Mouse (Mus musculus) gastrocnemius, postnatal 25 days (tissue): ENCODE data around the gene Cacng7. TPM values are rescaled to one million over a fixed set of nuclear protein-coding genes. Genes with fewer than 3 reads are reported as not detected.

Experiments
- DNase-seq: peaks from one replicate; pipeline ENCODE4 v3.0.0; 2022
- total RNA-seq, 2 experiments: library from RNA; stranded (reverse); gene quantifications; 1 replicate in 1 of 2; 2 replicates in 1 of 2; pipeline ENCODE4 v1.2.3; 2021

Cacng7 gene
- total RNA-seq, 2 experiments from 2014 or later: 6.7 to 7.7 TPM

GRCm38 (mm10) chr7:3345301-3345700 lies 12.5 kb downstream of the Cacng7 start:
- DNase-seq: no peak

DNA sequence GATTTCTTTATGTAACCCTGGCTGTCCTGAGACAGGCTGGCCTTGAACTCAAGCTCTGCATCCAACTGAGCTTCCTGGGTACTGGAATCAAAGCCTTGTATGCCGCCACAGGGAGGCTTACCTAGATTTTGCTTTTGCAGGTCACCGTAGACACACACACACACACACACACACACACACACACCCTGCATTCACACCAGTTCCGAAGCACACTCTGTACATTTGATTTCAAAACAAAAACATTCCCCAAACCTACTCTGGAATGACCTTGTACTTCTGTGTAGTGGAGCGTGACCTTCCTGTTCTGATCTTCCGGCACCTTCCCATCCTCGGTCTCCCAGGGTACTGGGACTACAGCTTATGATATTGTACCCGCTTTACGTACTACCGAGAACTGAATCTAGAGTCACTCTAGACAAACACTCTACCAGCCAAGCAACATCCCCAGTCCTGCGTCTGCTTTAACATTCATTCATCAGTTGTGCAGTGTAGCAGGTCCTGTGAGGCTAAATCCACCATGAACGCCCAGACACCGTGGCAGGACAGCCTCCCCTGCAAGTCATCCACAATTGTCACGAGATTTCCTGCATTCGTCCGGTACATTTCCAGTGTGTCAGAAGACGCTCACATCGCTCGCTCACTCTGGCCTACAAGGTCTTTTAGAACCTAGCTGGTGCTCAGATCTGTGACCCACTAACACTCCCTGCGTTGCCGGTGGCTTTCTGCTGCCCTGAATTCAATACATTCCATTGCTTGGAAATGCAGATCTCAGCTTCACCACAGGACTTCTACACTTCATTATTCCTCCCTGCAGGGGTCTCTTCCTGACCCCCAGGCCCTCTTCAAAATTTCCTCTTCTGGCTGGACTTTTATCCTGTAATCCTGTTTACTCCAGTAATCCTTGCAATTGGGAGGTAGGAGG lies 14.9 kb downstream of the Cacng7 start:
- DNase-seq: no peak

DNA sequence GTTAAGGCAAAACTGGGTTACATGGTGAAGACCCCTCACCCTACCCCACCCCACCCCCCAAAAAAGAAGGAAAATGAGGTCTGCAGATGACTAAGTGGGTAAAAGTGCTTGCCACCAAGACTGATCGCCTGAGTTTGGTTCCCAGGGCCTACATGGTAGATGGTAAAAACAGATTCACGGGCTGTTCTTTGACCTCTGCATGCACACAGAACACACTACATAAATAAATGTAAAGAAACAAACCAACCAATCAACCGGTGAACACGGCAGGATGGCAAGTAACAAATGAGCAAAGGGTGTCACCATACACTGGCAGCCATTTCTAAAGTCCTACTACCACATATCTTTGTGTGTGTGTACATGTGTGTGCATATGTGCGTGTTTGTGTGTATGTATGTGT lies 15.6 kb downstream of the Cacng7 start:
- no peak for DNase-seq

DNA sequence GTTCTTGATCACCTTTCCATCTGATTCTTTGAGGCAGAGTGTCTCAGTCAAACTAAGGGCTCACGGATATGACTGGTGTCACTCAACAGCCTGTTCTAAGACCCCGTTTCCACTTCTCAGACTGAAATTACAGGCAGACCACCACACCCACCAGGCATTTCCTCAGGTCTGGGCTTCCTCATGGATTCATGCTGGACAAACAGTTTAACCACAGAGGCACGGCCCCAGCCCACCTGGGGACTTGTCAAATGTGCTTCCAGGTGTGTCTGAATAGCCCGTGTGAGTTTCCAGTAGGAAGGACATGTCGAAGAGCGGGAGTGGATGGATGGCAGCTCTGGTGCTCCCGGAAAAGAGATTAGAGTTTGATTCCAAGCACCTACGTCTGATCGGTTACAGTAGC lies 17.0 kb downstream of the Cacng7 start:
- no peak for DNase-seq

DNA sequence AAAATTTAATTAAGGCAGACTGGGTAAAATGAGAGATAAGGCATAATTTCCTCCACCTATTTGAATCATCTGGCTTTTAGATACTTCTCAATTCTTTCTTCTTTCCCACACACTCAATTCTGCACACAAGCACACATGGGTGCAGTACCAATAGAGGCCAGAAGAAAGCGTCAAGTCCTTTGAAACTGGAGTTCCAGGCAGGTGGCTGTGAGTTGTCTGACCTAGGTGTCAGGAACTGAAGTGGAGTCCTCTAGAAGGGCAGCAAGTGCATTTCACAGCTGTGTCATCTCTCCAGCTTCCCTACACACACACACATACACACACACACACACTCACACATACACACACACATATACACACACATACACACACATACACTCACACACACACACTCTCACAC lies 18.8 kb downstream of the Cacng7 start:
- DNase-seq: no peak

GRCm38 (mm10) chr7:3354850-3355249 lies 22.1 kb downstream of the Cacng7 start:
- no peak for DNase-seq

- no peak for DNase-seq
These were observed 27.9 kb downstream of the Cacng7 start for GRCm38 (mm10) chr7:3360678-3361077.

GRCm38 (mm10) chr7:3365547-3366279 lies 33.0 kb downstream of the Cacng7 start:
- no peak for DNase-seq

- no peak for DNase-seq
These were observed 34.2 kb downstream of the Cacng7 start for GRCm38 (mm10) chr7:3366705-3367516.

DNA sequence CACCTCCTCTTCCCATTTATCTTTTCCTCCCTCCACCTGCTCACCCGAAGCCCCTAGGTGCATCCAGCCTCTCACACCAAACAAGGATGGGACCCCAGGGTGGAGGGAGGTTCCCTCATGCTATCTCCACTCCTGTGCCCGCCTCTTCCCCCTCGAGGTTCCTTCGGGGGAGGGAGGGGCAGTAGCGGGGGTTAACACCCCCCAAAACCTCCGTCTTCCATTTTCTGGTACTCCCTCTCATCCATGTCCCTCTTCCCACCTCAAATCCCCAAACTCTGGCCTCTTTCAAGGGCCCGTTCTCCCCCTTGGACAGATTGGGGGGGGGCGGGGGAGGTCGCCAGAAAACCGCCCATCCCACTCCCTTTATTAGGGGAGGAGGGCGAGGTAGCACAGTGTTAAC lies 34.8 kb downstream of the Cacng7 start:
- no peak for DNase-seq

DNA sequence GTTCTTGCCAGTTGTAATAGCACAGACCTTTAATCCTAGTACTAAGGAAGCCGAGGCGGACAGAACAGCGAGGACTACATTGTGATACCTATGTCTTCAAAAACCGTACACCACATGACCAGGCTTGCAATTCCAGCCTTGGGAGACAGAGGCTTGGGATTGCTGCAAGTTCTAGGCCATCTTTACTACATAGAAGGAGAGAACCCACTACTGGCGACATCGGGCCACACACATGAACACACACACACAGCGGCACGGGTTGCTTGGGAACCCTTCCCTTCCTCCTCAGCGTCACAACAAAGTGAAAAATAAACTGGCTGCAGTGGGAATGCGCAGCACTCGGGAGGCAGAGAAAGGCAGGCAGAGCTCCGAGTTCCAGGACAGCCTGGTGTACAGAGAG lies 35.6 kb downstream of the Cacng7 start:
- DNase-seq: no peak

DNA sequence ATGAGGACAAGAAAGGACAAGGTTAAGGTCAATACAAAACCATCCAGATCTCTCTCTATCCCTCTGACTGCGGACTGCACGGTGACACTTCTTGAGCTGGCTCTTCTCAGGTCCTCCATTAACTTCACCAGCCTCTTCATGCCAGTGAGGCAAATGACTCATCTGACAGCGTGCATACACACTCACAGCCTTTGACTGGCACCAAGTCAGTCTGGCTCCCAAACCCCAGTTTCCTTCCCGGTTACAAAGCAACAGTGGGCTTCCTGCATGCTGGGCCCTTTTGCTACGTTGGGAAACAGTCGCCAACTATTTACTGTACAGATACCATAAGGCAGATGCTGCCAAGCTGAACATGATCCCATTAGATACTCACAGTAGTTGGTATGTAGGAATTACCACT lies 36.4 kb downstream of the Cacng7 start:
- DNase-seq: no peak

DNA sequence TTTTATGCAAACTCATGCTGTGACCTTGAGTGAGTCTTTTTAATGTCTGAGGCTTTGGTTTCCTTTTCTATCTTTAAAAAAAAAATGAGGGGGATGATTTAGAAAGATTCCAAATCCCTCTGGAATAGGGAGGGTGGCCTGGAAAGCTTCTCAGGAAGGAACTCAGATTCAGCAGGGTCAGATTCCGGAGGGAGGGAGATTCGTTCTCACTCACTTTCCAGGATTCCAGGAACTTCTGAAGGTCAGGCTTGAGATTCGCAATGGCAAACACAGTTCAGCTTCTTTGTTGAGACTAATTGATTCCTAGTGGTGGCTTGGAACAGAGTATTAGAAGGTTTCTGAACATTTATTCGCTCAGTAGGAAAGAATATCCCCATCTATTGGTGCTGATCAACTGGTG lies 37.7 kb downstream of the Cacng7 start:
- DNase-seq: no peak

GRCm38 (mm10) chr7:3372376-3372775 lies 39.6 kb downstream of the Cacng7 start:
- no peak for DNase-seq

DNA sequence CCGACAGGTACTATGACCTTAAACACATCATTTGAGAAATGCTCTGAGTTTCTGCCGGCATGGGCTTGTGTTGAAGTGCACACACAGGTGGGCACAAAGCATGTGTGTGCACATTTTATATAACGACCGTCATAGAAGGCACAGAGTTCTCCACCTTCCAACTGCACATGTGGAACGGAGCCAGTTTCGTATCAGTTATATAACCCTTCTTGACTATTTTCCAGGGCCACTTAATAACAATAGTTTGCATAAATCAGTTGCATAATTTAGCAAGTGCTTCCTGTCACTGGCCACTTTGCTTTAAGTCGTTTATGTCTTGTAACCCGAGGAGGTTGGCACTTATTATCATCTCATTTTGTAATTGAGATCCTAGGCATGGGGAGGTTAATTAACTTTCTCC lies 41.0 kb downstream of the Cacng7 start:
- DNase-seq: no peak

GRCm38 (mm10) chr7:3376831-3377230 lies 44.1 kb downstream of the Cacng7 start:
- DNase-seq: peak; percentile 12

DNA sequence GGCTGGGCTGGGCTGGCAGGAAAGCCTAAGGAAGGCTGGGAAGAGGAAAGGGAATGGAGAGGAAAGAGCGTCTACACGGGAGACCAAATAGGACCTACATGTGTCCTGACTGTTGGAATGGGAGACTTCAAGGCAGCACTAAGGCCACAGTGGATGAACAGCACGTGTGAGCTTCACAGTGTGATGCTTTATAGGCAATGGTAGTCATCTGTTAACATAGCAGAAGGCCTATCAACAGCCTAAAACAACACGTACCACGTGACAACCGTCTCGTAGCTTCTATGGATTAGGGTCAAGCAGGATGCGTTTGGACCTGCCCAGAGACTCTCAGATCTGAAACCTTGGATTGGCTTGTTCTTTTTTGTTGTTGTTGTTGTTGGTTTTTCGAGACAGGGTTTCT lies 49.4 kb downstream of the Cacng7 start:
- no peak for DNase-seq

DNA sequence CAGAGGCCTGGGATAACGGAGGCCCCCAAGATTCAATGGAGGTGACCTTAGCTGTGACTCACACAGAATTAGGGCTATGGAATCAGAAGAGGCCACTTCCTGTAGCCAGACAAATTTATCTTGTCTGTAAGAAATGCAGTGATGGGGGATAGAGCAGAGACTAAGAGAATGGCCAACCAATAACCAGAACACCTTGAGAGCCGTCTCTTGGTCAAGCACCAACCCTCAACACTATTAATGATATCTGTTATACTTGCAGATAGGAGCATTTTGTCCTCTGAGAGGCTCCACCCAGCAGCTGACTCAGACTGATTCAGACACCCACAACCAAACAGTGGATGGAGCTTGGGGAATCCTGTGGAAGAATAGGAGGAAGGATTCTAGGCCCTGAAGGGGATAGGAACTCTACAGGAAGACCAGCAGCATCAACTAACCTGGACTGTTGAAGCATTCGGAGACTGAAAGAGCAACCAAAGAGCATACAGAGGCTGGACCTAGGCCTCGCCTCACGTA lies 52.1 kb downstream of the Cacng7 start:
- no peak for DNase-seq

- DNase-seq: no peak
These were observed 53.4 kb downstream of the Cacng7 start for GRCm38 (mm10) chr7:3386036-3386730.

- no peak for DNase-seq
These were observed 55.0 kb downstream of the Cacng7 start for GRCm38 (mm10) chr7:3387761-3388160.

DNA sequence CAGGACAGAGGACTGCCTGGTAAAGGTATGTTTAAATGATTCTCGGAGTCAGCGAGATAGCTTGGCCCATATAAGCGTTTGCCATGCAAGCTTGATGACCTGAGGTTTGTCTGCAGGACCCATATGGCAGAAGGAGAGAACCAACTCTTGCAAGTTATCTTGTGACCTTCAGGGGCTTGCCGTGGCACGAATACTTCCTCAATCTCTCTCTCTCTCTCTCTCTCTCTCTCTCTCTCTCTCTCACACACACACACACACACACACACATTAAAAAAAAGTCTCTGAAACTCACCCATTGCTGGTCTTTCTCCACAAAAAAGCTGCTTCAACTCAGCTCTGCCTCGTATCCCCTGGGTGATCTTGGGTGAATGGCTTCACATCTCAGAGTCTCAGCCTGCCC lies 56.1 kb downstream of the Cacng7 start:
- no peak for DNase-seq
